In genomic region chr16:95209011-95209466, GRCm38 (mm10) we compare ENCODE assay signal across 10 mouse cellular contexts. TPM values are rescaled to one million over a fixed set of nuclear protein-coding genes. Genes with fewer than 3 reads are reported as not detected.
DNase-seq lines count a peak whose midpoint lies in the region; ATAC-seq and TF ChIP-seq lines count a peak whose summit lies in the region.
"Had no signal": no experiment of that assay in that cellular context is flagged by ENCODE, and none has a peak within 500 bp of the region (broad histone marks: within the 10 kb centered on the region; RNA-seq: fewer than 3 reads in every experiment).

No protein-coding gene starts in this region.

- H3K4me3 ChIP-seq in forebrain, embryonic 10.5 days: no peak overlapping the region
- no peak overlapping the region for H3K4me3 ChIP-seq in forebrain, embryonic 13.5 days
- H3K4me3 ChIP-seq in thymus, adult 2 months (ENCODE audit: control insufficient read depth, insufficient read depth, low read length): no peak overlapping the region
- H3K4me3 ChIP-seq: embryonic facial prominence, embryonic 15.5 days; lung, embryonic 15.5 days had no signal

- no peak overlapping the region for H3K4me2 ChIP-seq in forebrain, embryonic 13.5 days
- H3K4me2 ChIP-seq: embryonic facial prominence, embryonic 15.5 days; lung, embryonic 15.5 days had no signal

- H3K9me3 ChIP-seq in forebrain, embryonic 10.5 days: no peaks in the 10 kb centered on the region
- no peaks in the 10 kb centered on the region for H3K9me3 ChIP-seq in forebrain, embryonic 13.5 days (replicated peaks)
- H3K9me3 ChIP-seq: embryonic facial prominence, embryonic 15.5 days; lung, embryonic 15.5 days had no signal

- H3K9ac ChIP-seq in forebrain, embryonic 13.5 days: no peak overlapping the region
- H3K9ac ChIP-seq: embryonic facial prominence, embryonic 15.5 days; lung, embryonic 15.5 days had no signal

- H3K4me1 ChIP-seq in forebrain, embryonic 10.5 days: peaks cover 1% of the 10 kb centered on the region; the same call in 1 of the 2 replicates
- no peaks in the 10 kb centered on the region for H3K4me1 ChIP-seq in forebrain, embryonic 13.5 days
- no peaks in the 10 kb centered on the region for H3K4me1 ChIP-seq in thymus, adult 2 months (replicated peaks; ENCODE audit: control insufficient read depth, insufficient read depth, low read length)
- H3K4me1 ChIP-seq: embryonic facial prominence, embryonic 15.5 days; lung, embryonic 15.5 days had no signal

- no peaks in the 10 kb centered on the region for H3K36me3 ChIP-seq in forebrain, embryonic 10.5 days (replicated peaks)
- no peaks in the 10 kb centered on the region for H3K36me3 ChIP-seq in forebrain, embryonic 13.5 days (ENCODE audit: poor library complexity, severe bottlenecking)
- no peaks in the 10 kb centered on the region for H3K36me3 ChIP-seq in thymus, adult 2 months (ENCODE audit: control insufficient read depth, insufficient read depth, low read length)
- H3K36me3 ChIP-seq: embryonic facial prominence, embryonic 15.5 days; lung, embryonic 15.5 days had no signal

- no peak for DNase-seq in forebrain, embryonic 10.5 days (ENCODE audit: extremely low spot score, low spot score)
- DNase-seq in thymus, adult 2 months: peak; percentile 11
- no peak for DNase-seq in thymus, postnatal 0 days (ENCODE audit: low spot score)
- DNase-seq in heart, postnatal 10 days: peak; percentile 42 to 67
- DNase-seq in lung, postnatal 25 days (ENCODE audit: low spot score): peak; percentile 54
- no peak for DNase-seq in layer of hippocampus, postnatal 14 days (ENCODE audit: low spot score in 2 of 2)
- no peak for DNase-seq in right cerebral cortex, adult 18-20 months

- TF ChIP-seq POLR2A in thymus, adult 2 months (IDR thresholded peaks at IDR 0.05; ENCODE audit: control insufficient read depth, extremely low read depth, insufficient read depth, low read length, poor library complexity): no peak

- no peak for ATAC-seq in forebrain, embryonic 13.5 days

- H3K27ac ChIP-seq in forebrain, embryonic 10.5 days: 0 out of 2 replicates have a peak overlapping the region, but pooled peaks have one; percentile 8
- H3K27ac ChIP-seq in forebrain, embryonic 13.5 days: no peak overlapping the region
- no peak overlapping the region for H3K27ac ChIP-seq in thymus, adult 2 months (ENCODE audit: control insufficient read depth, insufficient read depth, low read length)
- H3K27ac ChIP-seq: embryonic facial prominence, embryonic 15.5 days; lung, embryonic 15.5 days had no signal

- intact Hi-C loops in heart, postnatal 10 days (cut with DNase I): loop anchor here (1.0 to 10.0 kb wide), 2 partner anchors 132 to 366 kb away; no protein-coding TSS in a partner anchor

- 52% methylated on average over 1 of the region's 1 CpGs for WGBS in forebrain, embryonic 10.5 days
- 58% methylated on average over 1 of the region's 1 CpGs for WGBS in forebrain, embryonic 13.5 days
- 65% methylated on average over 1 of the region's 1 CpGs for WGBS in thymus, adult 2 months

- no peaks in the 10 kb centered on the region for H3K27me3 ChIP-seq in forebrain, embryonic 10.5 days (ENCODE audit: poor library complexity, severe bottlenecking)
- no peaks in the 10 kb centered on the region for H3K27me3 ChIP-seq in forebrain, embryonic 13.5 days
- no peaks in the 10 kb centered on the region for H3K27me3 ChIP-seq in thymus, adult 2 months (ENCODE audit: control insufficient read depth, insufficient read depth, low read length)
- H3K27me3 ChIP-seq: embryonic facial prominence, embryonic 15.5 days; lung, embryonic 15.5 days had no signal

- no peak for TF ChIP-seq CTCF in thymus, adult 2 months (IDR thresholded peaks at IDR 0.05; ENCODE audit: borderline replicate concordance, control insufficient read depth, extremely low read depth, insufficient read depth, low read length, poor library complexity)

RNA-seq across cellular contexts. Expression of gene Kcnj15, which starts 48.3 kb away (rescaled TPM):
- polyA plus RNA-seq in forebrain, embryonic 10.5 days (2016; fragmentation: Nextera tagmentation; extraction: Ambion mirVana): 0.20 and 0.29 TPM in 2 replicates
- 0.09 and 0.17 TPM in 2 replicates for polyA plus RNA-seq in forebrain, embryonic 13.5 days (2015; fragmentation: Nextera tagmentation; extraction: Ambion mirVana)
- 7.3 and 12.5 TPM in 2 replicates for polyA plus RNA-seq in thymus, adult 2 months (2012; rRNA removed)
- 4.3 and 4.9 TPM in 2 replicates for polyA plus RNA-seq in thymus, postnatal 0 days (2015; fragmentation: Nextera tagmentation; extraction: Ambion mirVana)
- total RNA-seq in heart, postnatal 10 days (2021): 1 to 10 TPM; 2.3 to 3.6 TPM
- under 1 TPM; 0.07 to 0.12 TPM for total RNA-seq in layer of hippocampus, postnatal 14 days (2021)

Comparison
In these comparisons a context has a peak if more than half of its experiments do, and no peak if none do; other contexts are left out.
1. DNase-seq: peak in thymus, adult 2 months (single experiment), heart, postnatal 10 days (2 of 2) and lung, postnatal 25 days (single experiment); none in forebrain, embryonic 10.5 days (single experiment), thymus, postnatal 0 days (single experiment), layer of hippocampus, postnatal 14 days (0 of 2) and right cerebral cortex, adult 18-20 months (single experiment).